Mouse (Mus musculus): ENCODE results near the gene Dagla. TPM values are rescaled to one million over a fixed set of nuclear protein-coding genes. Genes with fewer than 3 reads are reported as not detected.
A peak's percentile ranks its signal among the peaks of the same experiment; 100 is the strongest.

The Dagla gene
- total RNA-seq, 2 experiments from 2014 or later: 4.0 to 5.6 TPM

DNA sequence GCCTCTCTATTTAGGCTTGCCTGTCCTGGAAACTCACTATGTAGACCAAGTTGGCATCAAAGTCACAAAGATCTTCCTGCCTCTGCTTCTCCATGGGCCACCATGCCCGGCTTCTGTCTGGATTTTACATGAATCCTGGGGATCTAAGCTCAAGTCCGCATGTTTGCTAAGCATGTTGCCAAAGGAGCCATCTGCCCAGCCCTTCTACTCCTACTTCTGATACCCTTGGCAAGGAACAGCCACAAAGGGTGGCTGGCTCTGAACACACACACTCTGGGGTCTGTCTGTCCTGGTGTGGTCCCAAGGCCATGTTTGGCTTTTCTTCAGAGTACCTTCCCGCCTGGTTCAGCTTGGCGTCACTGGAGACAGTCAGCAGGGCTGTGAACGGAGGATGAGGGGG is 2.7 kb upstream of the Dagla start:
- no peak for DNase-seq

DNA sequence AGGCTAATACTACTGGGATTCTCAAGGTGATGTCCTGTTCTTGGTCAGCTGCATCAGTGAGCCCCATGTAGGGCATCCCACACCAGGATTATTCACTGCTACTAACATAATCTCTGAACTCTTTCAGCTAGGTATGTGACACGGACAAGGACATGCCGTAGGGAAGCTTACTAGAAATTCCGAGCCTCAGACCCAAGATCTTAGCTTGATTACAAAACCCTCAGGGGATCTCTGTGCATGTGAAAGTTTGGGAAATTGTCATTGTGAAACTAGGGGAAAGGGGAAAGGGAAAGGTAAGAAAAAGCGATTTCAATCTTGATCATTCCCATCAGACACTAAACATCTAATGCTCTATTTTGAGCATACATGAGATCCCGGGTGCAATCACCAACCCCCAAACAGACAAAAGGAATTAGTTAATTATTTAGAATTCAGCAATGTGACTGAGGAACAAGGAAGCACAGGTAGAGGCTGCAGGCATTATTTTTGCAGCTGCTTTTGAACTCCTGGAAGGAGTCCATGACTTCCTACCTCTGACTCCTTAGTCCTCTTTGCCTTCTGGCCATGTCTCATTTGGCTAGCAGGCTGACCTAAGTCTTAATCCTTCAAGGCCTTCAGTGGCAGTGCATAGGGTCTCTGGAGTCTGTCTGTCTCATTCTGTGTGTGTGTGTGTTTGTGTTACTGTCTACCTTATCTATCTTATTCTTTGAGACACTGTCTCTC is 2.0 kb upstream of the Dagla start:
- DNase-seq: no peak

DNA sequence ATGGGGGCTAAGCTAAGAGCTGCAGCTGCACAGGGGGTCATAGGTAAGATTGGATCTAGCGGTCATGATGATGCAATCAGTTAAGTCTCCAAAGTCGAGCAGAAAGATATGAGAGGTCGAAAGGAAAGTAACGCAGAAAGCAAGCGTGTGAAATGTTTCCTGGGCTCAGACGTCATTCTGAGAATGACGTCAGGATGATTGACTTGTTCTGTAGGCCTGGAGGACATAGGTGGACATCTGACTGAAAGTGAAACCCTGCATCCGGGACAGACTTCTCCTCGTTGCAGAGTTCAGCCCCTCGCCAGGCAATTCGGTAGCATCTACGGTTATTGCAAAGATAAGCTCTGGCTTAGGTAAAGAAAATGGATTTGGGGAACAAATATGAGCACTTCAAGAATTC is 963 bp upstream of the Dagla start:
- DNase-seq: no peak

DNA sequence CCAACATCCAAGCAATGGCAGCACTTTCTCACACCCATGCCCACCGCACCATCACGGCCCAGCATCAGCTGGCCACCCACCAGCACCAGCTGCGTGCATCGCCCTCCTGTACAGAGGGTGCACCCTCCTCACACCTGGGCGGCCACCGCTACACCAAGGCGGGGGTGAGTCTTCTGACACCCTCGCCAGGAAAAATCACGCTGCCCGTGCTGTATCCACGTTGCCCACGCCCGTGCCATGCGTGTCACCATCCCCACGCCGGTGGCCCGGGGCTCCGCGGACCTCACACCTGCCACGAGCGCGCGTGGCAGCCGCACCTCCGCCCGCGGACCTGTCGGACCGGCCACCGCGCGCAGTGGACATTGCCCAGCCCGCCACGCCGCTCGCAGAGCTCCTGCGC is 282 bp downstream of the Dagla start:
- DNase-seq: no peak

DNA sequence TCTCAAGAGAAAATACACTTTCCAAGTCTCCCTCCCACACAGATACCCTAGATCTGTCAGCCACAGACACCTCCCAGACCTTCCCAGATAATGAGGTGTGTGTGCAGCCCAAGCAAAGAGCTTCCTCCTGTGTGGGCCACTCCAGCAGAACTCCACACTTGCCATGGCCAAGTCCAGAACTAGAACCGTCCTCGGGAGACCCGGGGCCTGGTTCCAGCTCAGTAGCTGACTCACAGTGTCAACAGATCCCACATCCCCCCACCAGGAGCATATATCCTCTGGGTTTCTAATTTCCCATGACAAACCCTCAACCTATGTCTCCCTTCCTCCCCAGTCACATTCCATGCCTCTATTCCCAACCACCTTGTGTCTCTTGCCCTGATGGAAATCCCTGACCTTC is 1.8 kb downstream of the Dagla start:
- DNase-seq: no peak

DNA sequence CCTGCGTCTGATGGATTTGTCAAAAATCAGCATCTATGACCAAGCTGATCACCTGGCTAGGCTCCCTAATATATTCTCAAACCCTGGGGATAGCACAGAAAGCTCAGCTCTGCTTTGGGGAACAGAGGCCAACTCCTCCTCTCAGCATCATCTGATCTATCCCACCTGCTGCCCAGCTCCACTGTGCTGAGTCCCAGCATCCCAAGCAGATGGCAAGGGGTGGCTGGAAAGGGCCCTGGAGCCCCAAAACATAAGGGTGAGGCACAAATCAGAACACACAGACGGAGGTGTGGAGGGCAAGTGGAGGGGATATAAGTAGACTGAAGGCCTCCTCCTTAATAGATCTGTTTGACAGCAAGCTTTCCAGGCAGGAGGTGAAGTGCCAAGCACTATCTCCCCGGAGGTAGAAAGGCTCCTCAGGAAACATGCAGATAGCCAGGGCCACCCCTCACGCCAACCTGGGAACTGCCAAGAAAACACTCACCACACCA is 2.8 kb downstream of the Dagla start:
- no peak for DNase-seq

DNA sequence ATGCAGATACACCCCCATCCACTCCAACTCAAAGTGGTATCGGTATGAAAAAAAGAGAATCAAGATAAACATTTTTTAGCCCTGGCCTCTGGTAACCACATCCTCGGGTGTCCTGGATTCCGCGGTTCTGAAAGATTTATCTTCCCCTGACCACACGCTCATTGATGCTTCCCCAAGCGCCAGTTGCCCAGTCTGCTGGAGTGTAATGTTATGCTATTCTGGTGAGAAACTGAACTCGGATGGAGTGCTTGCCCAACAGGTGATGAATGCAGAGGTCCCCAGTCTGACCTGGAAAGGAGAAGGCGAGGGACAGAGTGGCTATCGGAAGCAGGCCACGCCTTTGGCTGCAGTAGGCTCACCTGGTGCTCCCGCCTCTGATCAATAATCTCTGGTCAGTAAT is 3.4 kb downstream of the Dagla start:
- no peak for DNase-seq

DNA sequence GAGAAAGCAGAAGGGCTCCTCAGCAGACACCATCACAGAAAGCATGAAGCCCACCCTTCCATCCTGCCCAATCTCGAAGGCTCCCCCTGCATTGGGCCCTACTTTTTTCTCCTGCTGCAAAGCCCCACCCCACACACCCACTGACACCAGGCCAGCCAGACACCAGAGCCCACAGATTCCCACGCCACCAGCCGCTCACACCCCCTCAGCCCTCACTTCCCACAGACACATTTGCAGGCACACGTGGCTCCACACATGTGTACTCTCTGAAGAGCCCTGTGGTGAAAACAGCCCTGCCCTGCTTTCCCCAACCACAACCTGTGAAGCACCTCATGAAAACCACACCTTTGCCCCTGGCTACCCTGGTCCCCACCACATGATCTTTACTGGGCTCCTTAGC is 3.9 kb downstream of the Dagla start:
- no peak for DNase-seq

DNA sequence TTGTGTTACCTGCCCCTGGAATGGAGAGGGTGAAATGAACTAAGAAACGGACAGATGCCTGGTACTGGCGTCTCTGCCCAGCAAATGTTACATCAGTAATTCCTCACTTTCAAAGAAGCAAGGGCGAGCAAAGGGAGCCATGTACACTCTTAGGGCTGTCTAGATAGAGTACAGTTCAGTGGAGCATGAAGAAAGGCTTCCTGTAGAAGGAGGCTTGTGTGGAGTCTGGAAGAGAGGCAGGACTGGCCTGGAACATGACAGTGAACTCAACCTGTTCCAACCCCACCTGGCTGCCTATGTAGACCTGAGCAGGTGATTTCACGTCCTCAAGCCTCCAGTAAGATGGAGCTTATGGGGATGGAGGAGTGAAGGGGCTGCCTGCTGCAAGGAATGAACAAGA is 6.4 kb downstream of the Dagla start:
- no peak for DNase-seq

DNA sequence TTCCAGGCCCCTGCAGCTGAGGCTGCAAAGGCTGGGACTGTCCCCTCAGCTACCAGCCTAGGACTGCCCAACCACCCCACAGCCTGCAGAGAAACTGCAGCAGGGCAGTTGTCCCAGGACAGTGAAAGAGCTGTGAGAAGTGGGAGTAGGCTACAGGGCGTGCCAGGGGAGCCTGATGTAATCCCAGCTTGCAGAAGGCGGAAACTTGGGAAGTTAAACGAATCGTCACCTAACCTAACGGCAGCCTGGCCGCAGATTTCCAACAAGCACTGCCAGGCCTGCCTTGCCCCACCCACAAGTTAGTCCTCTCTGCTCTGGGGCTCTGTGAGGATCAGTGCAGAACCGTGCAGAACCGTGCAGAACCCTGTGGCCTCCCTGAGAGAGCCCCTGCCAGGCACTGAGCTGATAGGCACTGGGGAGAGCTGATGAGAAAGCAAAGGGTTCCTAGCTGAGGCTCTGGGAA is 7.6 kb downstream of the Dagla start:
- DNase-seq: peak in 1 of 2 experiments; percentile 50

DNA sequence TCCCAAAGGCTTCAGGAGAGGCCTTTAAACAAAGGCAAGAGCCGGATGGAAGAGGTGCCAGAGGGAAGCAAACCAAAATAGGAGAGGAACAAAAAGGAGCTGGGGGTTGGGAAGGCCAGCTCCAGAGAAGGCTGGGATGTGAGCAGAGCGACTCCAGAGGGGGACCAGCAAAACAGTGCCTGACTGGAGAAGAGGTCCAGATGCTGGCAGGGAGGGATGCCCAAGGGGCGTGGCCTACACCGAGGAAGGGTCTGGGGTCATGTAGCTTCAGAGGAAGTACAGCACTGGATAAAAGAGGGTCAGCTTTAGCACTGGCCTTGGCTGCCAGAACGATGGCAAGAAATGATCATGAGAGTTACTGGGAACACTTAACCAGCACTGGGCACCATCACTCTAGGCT is 8.4 kb downstream of the Dagla start:
- DNase-seq: no peak

DNA sequence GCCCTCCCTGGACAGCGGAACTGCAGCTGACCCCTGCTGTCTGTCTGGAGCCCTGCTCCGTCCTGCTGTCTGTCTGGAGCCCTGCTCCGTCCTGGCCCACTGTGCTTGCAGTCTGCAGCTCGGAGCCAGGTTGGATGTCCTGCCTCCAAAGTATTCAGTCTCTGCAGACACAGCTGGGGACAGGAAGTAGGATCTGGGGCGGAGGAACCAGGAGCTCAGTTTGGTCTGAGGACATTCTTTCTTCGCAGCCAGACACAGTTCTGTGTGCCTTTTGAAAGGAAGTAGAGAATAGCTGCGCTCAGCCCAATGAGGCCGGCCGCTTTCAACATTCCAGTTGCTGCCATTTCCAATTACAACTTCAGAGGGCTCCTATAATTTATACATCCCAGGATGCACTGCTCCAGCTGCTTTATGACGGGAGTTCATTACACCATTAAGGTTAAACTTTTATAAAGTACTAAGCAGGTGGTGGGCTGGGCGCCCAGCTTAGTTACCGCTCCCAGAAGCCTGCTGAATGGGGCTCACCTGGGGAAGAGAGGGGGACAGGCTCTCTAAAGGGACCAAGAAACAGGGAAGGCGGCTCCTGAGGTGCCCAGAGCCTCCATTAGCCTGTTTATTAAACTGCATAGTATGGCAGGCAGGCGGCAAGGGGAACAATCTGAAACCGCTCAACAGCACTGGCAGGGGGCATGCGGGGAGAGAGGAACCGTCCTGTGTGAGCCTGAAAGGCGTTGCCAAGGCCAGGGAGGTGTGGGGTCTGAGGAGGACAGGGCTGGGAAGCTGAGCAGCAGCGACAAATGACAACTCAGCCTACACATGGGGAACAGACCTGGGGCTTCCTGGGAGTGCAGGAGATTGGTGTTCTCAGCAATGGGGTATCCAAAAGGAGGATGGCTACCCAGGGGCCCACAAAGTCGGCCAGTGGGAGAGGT is 9.8 kb downstream of the Dagla start:
- DNase-seq: no peak

DNA sequence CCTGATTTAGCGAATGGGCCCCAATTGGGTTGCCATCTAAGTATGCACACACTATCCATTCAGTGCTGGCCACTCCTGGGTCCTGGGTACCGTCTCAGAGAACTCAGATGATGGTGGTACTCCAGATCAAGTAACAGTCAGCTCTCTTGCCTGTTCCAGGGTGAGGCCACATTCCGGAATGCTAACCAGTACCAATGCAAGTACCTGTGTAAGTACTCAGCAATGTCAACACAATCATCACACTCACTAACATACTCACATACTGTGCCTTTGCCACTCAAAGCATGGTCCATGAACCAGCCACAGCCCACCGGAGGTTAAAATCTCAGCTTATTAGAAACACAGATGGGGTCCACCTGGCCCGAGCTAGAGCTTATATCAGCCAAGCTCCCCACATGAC is 10.7 kb downstream of the Dagla start:
- DNase-seq: no peak

DNA sequence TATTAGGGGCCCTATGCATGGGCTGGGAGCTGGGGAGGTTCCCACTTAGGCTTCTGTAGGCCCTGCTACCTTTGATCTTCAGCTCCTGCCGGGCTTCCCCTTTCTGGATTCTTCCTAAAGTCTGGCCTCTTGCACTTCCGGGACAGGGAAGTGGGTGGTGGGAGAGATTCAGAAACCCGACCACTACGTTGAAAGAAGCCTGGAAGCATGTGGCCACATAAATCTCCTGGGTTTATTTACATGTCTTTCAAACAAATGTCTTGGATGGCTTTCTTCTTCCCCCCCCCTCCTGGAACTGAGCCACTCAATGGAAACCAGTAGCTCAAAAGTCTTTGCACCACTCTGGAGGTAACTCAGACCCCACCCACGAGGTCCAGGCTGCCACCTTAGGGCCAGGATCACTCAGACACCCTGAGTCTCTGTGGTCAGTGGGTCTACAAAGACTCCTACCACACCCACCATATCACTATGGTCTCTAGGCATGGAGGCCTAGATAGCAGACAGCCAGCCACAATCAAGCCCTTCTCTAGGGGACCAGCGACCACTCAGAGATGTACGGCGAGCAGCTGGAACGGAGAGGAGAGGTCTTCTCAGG is 12.7 kb downstream of the Dagla start:
- no peak for DNase-seq

DNA sequence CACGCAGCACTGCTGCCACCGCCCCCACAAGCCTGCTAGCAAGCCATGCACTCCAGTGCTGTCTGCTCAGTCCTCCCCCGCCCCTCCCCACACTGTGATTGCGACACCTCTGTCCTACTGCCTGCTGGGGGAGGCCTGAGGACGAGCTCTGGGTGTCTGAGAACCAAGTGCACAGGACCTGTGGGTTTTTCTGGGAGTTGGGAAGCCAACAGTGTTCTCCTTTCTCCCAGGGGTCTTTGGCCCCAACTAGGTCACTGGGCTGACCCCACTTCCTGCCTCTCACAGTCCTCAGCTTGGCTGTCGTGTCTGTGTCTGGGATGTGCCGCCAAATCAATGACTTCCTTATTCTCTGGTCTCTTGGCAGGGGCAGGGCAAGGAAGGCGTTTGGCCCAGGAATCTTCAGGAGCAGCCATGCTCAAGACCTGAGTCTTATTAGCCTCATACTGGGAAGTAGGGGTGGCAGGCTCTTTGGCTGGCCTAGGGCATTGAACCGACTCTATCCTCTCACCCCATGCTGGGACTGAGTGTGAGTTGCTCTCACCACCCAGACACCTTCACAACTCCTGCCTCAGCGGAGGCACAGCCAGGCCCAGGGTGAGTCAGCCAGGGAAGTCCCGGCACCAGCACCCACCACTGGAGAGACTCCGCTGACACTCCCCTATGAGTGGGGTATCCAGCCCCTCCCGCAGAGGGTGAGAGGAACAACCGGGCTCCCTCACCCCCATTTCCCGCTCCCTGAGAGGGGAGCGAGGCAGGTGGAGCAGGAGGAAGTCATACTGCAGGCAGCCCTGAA is 14.3 kb downstream of the Dagla start:
- DNase-seq: peak; percentile 35 to 65

DNA sequence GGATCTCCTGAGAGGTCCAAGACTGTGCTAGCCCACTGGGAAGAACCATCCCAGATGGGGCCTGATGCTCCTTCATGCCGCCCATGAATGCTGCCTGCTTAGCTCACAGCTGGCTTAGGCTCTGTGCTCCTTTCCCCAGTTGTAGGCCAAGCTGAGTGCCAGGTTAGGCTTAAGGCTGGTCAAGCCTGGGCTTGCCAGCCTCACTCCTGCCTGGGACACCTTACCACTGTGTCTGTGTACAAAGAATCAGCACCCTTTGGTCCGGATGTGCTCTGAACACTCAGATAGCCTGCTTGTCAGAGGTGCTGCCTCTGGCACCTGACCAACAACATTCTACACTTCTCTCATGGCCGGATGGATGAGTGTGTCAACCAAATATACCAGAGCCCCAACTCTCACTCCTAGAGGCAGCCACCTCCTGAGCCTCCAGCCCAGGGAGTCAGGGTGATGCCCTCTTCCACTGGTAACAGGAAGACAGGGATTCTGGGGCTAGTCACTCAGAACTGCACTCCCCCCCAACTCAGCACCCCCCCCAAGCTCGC is 15.0 kb downstream of the Dagla start:
- no peak for DNase-seq

DNA sequence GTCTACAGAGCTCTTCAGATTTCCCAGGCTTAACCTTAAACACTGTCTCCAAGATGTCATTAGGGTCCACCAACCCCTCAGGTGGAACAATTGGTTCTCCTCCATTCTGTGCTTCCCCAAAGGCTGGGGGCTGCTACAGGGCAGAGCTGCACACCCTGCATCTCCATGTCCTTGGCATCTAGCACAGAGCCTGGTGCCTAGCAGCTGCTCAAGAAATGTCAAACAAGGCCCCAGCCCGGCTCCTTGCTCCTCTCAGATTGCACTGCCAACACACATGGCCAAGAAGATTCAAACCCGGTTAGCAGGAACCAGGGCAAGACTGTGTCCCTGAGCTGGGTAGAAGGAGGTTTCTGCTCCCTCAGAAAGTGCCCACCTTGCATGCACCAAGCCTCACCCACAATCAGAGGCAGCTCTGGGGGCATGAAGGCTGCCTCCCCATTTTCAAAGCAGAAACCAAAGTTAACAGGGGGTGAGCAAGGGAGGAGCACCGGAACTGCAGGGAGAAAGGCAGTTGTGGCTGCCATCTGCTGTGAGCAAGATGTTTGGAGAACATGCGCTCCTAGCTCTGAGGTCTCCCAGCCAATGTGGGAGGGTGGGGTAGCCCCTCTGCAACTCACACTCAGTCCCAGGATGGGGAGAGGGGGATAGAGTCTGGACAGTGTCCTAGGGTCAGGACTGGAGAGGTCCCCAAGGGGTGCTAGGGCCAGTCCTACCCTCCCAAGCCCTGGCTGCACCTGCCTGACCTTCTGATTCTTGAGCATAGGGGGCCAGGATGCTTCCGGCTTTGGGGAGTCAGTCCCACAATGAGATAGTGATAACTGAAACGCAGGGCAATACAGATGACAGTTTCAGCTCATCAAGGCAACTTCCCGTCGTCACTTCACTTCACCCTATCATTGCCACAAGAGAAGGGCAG is 16.3 kb downstream of the Dagla start:
- no peak for DNase-seq

DNA sequence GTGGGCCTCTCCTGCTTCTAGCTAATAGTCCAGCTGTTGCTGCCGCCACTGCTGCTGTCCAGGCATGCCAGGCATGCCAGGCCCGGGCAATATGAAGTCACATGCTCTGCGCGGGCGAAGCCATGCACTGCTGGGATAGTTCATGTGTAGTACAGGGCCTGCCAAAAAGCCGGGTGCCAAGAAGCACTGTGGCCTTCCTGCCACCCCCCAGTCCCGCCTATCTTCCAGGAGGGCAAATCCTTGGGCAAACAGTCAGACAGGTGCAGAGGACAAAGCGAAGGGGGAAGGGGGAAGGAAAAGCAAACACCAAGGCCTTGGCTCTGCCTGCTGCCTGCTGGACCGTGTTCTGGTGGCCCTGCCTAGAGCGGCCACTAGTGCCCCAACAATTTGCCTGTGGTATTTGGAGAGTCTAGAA is 18.2 kb downstream of the Dagla start:
- DNase-seq: no peak

DNA sequence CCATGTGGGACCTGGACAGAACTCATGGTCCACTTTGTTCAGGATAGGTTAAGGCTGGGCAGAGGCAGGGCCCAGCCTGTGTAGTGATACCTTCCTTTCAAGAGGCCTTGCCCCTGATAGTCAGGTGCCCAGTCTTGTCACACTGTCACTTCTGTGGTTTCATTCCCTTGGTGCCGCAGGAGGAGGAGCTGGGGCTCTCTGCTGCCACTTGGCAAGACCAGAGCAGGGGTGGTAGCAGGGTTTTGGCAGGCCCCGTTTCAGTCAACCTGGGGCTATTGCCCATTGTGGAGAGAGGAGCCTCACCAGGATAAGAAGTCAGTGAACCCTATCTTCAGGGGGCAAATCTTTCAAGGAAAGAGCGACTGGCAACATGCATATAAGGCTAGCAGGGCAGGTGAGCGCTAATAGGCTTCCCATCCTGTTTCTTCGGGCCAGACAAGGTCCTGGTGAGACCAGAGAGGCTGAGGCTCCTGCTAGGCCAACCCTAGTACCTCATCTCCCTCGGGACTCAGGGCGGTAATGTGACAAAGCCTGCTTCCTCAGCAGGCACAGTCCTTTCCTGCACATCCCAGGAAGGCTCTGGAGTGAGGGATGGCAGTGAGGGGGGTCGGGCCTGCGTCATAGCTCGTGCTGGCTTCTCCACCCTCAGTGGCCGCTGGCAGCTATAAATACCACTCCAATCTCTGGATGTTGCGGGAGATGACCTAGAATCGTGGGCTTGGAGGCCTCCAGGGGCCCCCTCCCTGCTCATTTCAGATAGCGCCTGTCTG is 23.7 kb downstream of the Dagla start:
- no peak for DNase-seq

DNA sequence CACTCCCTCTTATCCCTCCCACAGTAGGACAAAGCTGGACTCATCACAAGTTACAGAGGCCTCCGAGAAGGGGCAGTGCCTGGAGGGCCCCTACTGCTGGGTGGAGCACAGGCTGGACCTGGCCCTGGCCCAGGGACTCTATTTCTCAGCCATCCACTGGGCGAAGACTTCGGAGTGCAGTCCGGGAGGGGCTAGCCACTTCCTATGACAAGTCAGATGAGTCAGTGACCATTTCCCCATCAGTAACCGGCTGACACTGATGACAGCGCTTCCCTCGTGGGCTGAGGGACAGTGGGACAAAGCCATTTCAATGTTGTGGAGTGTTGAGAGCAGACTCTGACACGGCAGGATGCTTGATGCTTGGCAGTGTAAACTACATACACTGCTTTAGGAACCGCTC is 25.0 kb downstream of the Dagla start:
- no peak for DNase-seq

Data from adrenal gland, postnatal 36 days (tissue).